Mouse (Mus musculus) forebrain, embryonic 10.5 days (tissue): ENCODE results near the gene Eif3l. TPM values are rescaled to one million over a fixed set of nuclear protein-coding genes. Genes with fewer than 3 reads are reported as not detected.

ENCODE experiments used
- DNase-seq: peaks from one replicate; pipeline ENCODE4 v3.0.0-alpha.2; 2017; ENCODE audit warnings: low spot score; ENCODE audit errors: extremely low spot score
- H3K27ac ChIP-seq: fragments of 300-500 bp; sonication (generic); 2 replicates; pipeline ENCODE4 v1.5.1; 2016; ENCODE audit warnings: mild to moderate bottlenecking
- H3K27me3 ChIP-seq: fragments of 300-500 bp; sonication (generic); 2 replicates; pipeline ENCODE4 v1.6.1; 2016; ENCODE audit warnings: mild to moderate bottlenecking; ENCODE audit not compliant: poor library complexity, severe bottlenecking
- H3K36me3 ChIP-seq: fragments of 300-500 bp; sonication (generic); replicated peaks from 2 replicates; pipeline ENCODE4 v1.6.1; 2016; ENCODE audit warnings: mild to moderate bottlenecking, moderate library complexity
- H3K4me1 ChIP-seq: fragments of 300-500 bp; sonication (generic); 2 replicates; pipeline ENCODE4 v1.6.1; 2016
- H3K4me3 ChIP-seq: fragments of 300-500 bp; sonication (generic); 2 replicates; pipeline ENCODE4 v1.5.1; 2016; ENCODE audit warnings: mild to moderate bottlenecking, moderate library complexity
- H3K9me3 ChIP-seq: fragments of 300-500 bp; sonication (generic); 2 replicates; pipeline ENCODE4 v1.6.1; 2016; ENCODE audit warnings: mild to moderate bottlenecking, moderate library complexity
- WGBS: fragments of 180-500 bp; shearing (Covaris S2); methylation state at CpG from one replicate; pipeline ENCODE4 v1.1.7; 2016; 5-methylcytosine and 5-hydroxymethylcytosine counted together
- polyA plus RNA-seq: library from polyadenylated mRNA; unstranded; fragments of >200 nt; fragmentation: Nextera tagmentation; extraction: Ambion mirVana; gene quantifications from 2 replicates; pipeline ENCODE4 v1.2.1, GENCODE M21; 2016

Gene Eif3l
- polyA plus RNA-seq, 1 experiment from 2014 or later, result 283 TPM

GRCm38 (mm10) chr15:79139640-79140039 lies 64.7 kb downstream of the Eif3l start:
- WGBS, result 58% methylated on average over 10 of the region's 10 CpGs
- Histone ChIP-seq H3K27ac (no peak overlapping the region), H3K36me3 (peaks cover 19% of the 10 kb centered on the region), H3K4me1 (peaks cover 39% of the 10 kb centered on the region), H3K9me3 (no peaks in the 10 kb centered on the region), H3K4me3 (no peak overlapping the region), H3K27me3 (no peaks in the 10 kb centered on the region)
- DNase-seq, result no peak

GRCm38 (mm10) chr15:79140866-79141565 lies 66.0 kb downstream of the Eif3l start, which contains the start of the genes Polr2f and 1700088E04Rik:
Gene Polr2f, plus strand, starts transcription at chr15:79141009.
Gene 1700088E04Rik, minus strand, starts transcription at chr15:79141253.
- WGBS, result under 1% methylated on average over 57 of the region's 57 CpGs
- peak within 1 kb of the TSS; percentile 94 for H3K4me3 ChIP-seq

GRCm38 (mm10) chr15:79141566-79141917 lies 66.6 kb downstream of the Eif3l start:
- WGBS, result 2% methylated on average over 7 of the region's 7 CpGs
- no peaks in the 10 kb centered on the region for H3K9me3 ChIP-seq
- H3K27me3 ChIP-seq, result no peaks in the 10 kb centered on the region

More at GRCm38 (mm10) chr15:79140866-79141565, 66.0 kb downstream of the Eif3l start, which contains the start of the genes Polr2f and 1700088E04Rik:
- Histone ChIP-seq H3K9me3 (no peaks in the 10 kb centered on the region), H3K4me1 (peaks cover 33% of the 10 kb centered on the region), H3K27ac (peak within 1 kb of the TSS; percentile 88), H3K36me3 (peaks cover 32% of the 10 kb centered on the region), H3K27me3 (no peaks in the 10 kb centered on the region)
- peak; percentile 97 for DNase-seq

GRCm38 (mm10) chr15:79143316-79143715 lies 68.3 kb downstream of the Eif3l start:
- H3K27ac ChIP-seq, result no peak overlapping the region
- H3K9me3 ChIP-seq, result no peaks in the 10 kb centered on the region
- 86% methylated on average over 12 of the region's 12 CpGs for WGBS
- peaks cover 55% of the 10 kb centered on the region for H3K36me3 ChIP-seq
- no peak for DNase-seq
- H3K4me3 ChIP-seq, result no peak overlapping the region
- H3K27me3 ChIP-seq, result no peaks in the 10 kb centered on the region
- peaks cover 29% of the 10 kb centered on the region for H3K4me1 ChIP-seq

More at GRCm38 (mm10) chr15:79141566-79141917, 66.6 kb downstream of the Eif3l start:
- peak overlapping the region; percentile 94 for H3K4me3 ChIP-seq
- H3K4me1 ChIP-seq, result peaks cover 29% of the 10 kb centered on the region
- no peak for DNase-seq
- peaks cover 38% of the 10 kb centered on the region for H3K36me3 ChIP-seq
- H3K27ac ChIP-seq, result peak overlapping the region; percentile 88

Other genes starting within 250 kb of the Eif3l start
- gene Cdc42ep1, start 232.6 kb upstream of the Eif3l start, polyA plus RNA-seq, result 12.6 and 12.7 TPM in 2 replicates
- gene Lgals2, start 219.7 kb upstream of the Eif3l start, polyA plus RNA-seq, result not detected in 2 replicates
- gene Gga1, start 198.0 kb upstream of the Eif3l start, polyA plus RNA-seq, result 46.8 and 52.6 TPM in 2 replicates
- gene Gm49510, start 175.5 kb upstream of the Eif3l start, polyA plus RNA-seq, result 0.23 and 0.35 TPM in 2 replicates
- 21.0 and 21.5 TPM in 2 replicates for gene Sh3bp1, start 175.4 kb upstream of the Eif3l start, polyA plus RNA-seq
- 26.1 and 26.9 TPM in 2 replicates for gene Pdxp, start 161.3 kb upstream of the Eif3l start, polyA plus RNA-seq
- 200 and 217 TPM in 2 replicates for gene Lgals1, start 148.5 kb upstream of the Eif3l start, polyA plus RNA-seq
- gene Nol12, start 140.2 kb upstream of the Eif3l start, polyA plus RNA-seq, result 63.6 and 69.9 TPM in 2 replicates
- 39.7 and 41.6 TPM in 2 replicates for gene Triobp, start 127.5 kb upstream of the Eif3l start, polyA plus RNA-seq
- 427 and 444 TPM in 2 replicates for gene H1f0, start 46.7 kb upstream of the Eif3l start, polyA plus RNA-seq
- not detected in 2 replicates for gene Galr3, start 33.3 kb upstream of the Eif3l start, polyA plus RNA-seq
- gene Ankrd54, start 12.3 kb upstream of the Eif3l start, polyA plus RNA-seq, result 56.0 and 60.5 TPM in 2 replicates
- 5.1 and 5.5 TPM in 2 replicates for gene Micall1, start 33.7 kb downstream of the Eif3l start, polyA plus RNA-seq
- 419 and 440 TPM in 2 replicates for gene Polr2f, start 65.8 kb downstream of the Eif3l start, polyA plus RNA-seq
- gene 1700088E04Rik, start 66.1 kb downstream of the Eif3l start, polyA plus RNA-seq, result 6.9 and 8.1 TPM in 2 replicates
- 1.2 and 1.3 TPM in 2 replicates for gene Sox10, start 90.1 kb downstream of the Eif3l start, polyA plus RNA-seq
- 47.8 and 50.5 TPM in 2 replicates for gene Pick1, start 154.0 kb downstream of the Eif3l start, polyA plus RNA-seq
- gene Gm49486, start 154.2 kb downstream of the Eif3l start, polyA plus RNA-seq, result 0.14 and 0.52 TPM in 2 replicates
- 0.15 TPM in 1 of 2 replicates, not detected in the other for gene Slc16a8, start 179.6 kb downstream of the Eif3l start, polyA plus RNA-seq
- 1.6 and 2.2 TPM in 2 replicates for gene Baiap2l2, start 210.4 kb downstream of the Eif3l start, polyA plus RNA-seq